Mouse (Mus musculus) ES-E14 (cell line): ENCODE measurements around the gene Epm2a. TPM values are rescaled to one million over a fixed set of nuclear protein-coding genes. Genes with fewer than 3 reads are reported as not detected.

Experiments used
- DNase-seq: peaks from one replicate; pipeline ENCODE4 v3.0.0-alpha.2; 2013; ENCODE audit warnings: low read depth, low spot score
- H3K27ac ChIP-seq: 2 replicates; pipeline ENCODE4 v1.5.1; 2012; ENCODE audit warnings: low read depth, mild to moderate bottlenecking, low read length, moderate library complexity, mixed read lengths; ENCODE audit not compliant: poor library complexity, insufficient read depth, severe bottlenecking
- H3K36me3 ChIP-seq: 2 replicates; pipeline ENCODE4 v1.6.1; 2012; ENCODE audit warnings: mild to moderate bottlenecking, low read length, moderate library complexity, mixed read lengths; ENCODE audit not compliant: control insufficient read depth, poor library complexity, insufficient read depth, severe bottlenecking
- H3K4me1 ChIP-seq, 2 experiments: fragments of 150-350 bp in 1 of 2; sonication (generic) in 1 of 2; 2 replicates each; pipeline ENCODE4 v1.6.1; 2012; ENCODE audit warnings: low read length in 2 of 2, mild to moderate bottlenecking in 1 of 2, mixed read lengths in 1 of 2; ENCODE audit not compliant: control insufficient read depth in 2 of 2, insufficient read depth in 2 of 2, poor library complexity in 1 of 2
- H3K4me3 ChIP-seq, 2 experiments: fragments of 150-350 bp in 1 of 2; sonication (generic) in 1 of 2; 2 replicates each; pipeline ENCODE4 v1.5.1; 2012; ENCODE audit warnings: low read length in 2 of 2, low read depth in 1 of 2, mild to moderate bottlenecking in 1 of 2, mixed read lengths in 1 of 2; ENCODE audit not compliant: insufficient read depth in 1 of 2, poor library complexity in 1 of 2, severe bottlenecking in 1 of 2
- H3K9ac ChIP-seq: 2 replicates; pipeline ENCODE4 v1.6.1; 2012; ENCODE audit warnings: low read depth, mild to moderate bottlenecking, low read length, mixed read lengths; ENCODE audit not compliant: poor library complexity, insufficient read depth, severe bottlenecking
- H3K9me3 ChIP-seq: fragments of 150-350 bp; sonication (generic); 2 replicates; pipeline ENCODE4 v1.6.1; 2012; ENCODE audit warnings: low read depth, mild to moderate bottlenecking, low read length; ENCODE audit not compliant: control insufficient read depth, insufficient read depth
- CHD2 ChIP-seq: IDR thresholded peaks from 2 replicates; pipeline ENCODE4 v1.6.1; 2014; ENCODE audit warnings: mild to moderate bottlenecking, low read depth, low read length, inconsistent platforms
- HCFC1 ChIP-seq: IDR thresholded peaks from 2 replicates; pipeline ENCODE4 v1.6.1; 2012; ENCODE audit warnings: low read length, inconsistent platforms, borderline replicate concordance; ENCODE audit not compliant: insufficient read depth
- MAFK ChIP-seq: IDR thresholded peaks from 2 replicates; pipeline ENCODE4 v1.6.1; 2014; ENCODE audit warnings: mild to moderate bottlenecking, low read depth, low read length, inconsistent platforms; ENCODE audit not compliant: insufficient read depth
- ZC3H11A ChIP-seq: IDR thresholded peaks from 2 replicates; pipeline ENCODE4 v1.6.1; 2012; ENCODE audit warnings: low read depth, mild to moderate bottlenecking, inconsistent platforms, low read length, borderline replicate concordance
- ZNF384 ChIP-seq: IDR thresholded peaks from 2 replicates; pipeline ENCODE4 v1.6.1; 2012; ENCODE audit warnings: low read depth, low read length, inconsistent platforms
- in situ Hi-C, 2 experiments: fragments of 600-800 bp; cut with MboI; formaldehyde crosslinking; loops; one replicate each; pipeline ENCODE4 v1.15.1; 2025; ENCODE audit warnings: low sequenced_read_pairs in 2 of 2, inconsistent platforms in 1 of 2; ENCODE audit not compliant: unreplicated experiment in 2 of 2
- total RNA-seq: library from RNA; depleted of rRNA; stranded (reverse); fragments of 300-350 nt; gene quantifications from 2 replicates; pipeline ENCODE4 v1.2.3, GENCODE M21; 2012

Gene Epm2a
- total RNA-seq, 1 experiment = 1.6 TPM

GRCm38 (mm10) chr10:11439342-11439741 is 96.1 kb downstream of the Epm2a start:
- no peak for DNase-seq
- H3K4me3 ChIP-seq = no peak overlapping the region
- TF ChIP-seq CHD2 (no peak), HCFC1 (no peak), ZC3H11A (no peak), MAFK (no peak), ZNF384 (no peak)
- in situ Hi-C loops = no loop called here
- no peaks in the 10 kb centered on the region for H3K36me3 ChIP-seq
- no peaks in the 10 kb centered on the region for H3K4me1 ChIP-seq
- H3K9me3 ChIP-seq = no peaks in the 10 kb centered on the region
- no peak overlapping the region for H3K27ac ChIP-seq
- no peak overlapping the region for H3K9ac ChIP-seq

- Histone ChIP-seq H3K4me1 (no peaks in the 10 kb centered on the region), H3K4me3 (no peak overlapping the region), H3K36me3 (no peaks in the 10 kb centered on the region), H3K9me3 (no peaks in the 10 kb centered on the region), H3K9ac (no peak overlapping the region), H3K27ac (no peak overlapping the region)
- in situ Hi-C loops = no loop called here
- TF ChIP-seq ZC3H11A (peak; percentile 97; the same call in 1 of the 2 replicates), MAFK (no peak)
- peak; percentile 87 for DNase-seq
Observed at GRCm38 (mm10) chr10:11449556-11450305, 106.5 kb downstream of the Epm2a start.

GRCm38 (mm10) chr10:11452537-11452936 is 109.3 kb downstream of the Epm2a start:
- Histone ChIP-seq H3K4me3 (no peak overlapping the region), H3K36me3 (no peaks in the 10 kb centered on the region), H3K27ac (no peak overlapping the region), H3K9me3 (no peaks in the 10 kb centered on the region), H3K4me1 (no peaks in the 10 kb centered on the region), H3K9ac (no peak overlapping the region)
- no peak for DNase-seq
- no peak for TF ChIP-seq ZC3H11A
- no peak for TF ChIP-seq HCFC1
- no peak for TF ChIP-seq MAFK
- no peak for TF ChIP-seq ZNF384
- TF ChIP-seq CHD2 = no peak
- in situ Hi-C loops = no loop called here

- no peak for TF ChIP-seq ZNF384
- TF ChIP-seq MAFK = no peak
- TF ChIP-seq HCFC1 = no peak
- TF ChIP-seq ZC3H11A = no peak
- no peak for TF ChIP-seq CHD2
- in situ Hi-C loops = no loop called here
- no peaks in the 10 kb centered on the region for H3K36me3 ChIP-seq
- no peaks in the 10 kb centered on the region for H3K9me3 ChIP-seq
- H3K4me3 ChIP-seq = no peak overlapping the region
- no peaks in the 10 kb centered on the region for H3K4me1 ChIP-seq
- no peak overlapping the region for H3K9ac ChIP-seq
- no peak for DNase-seq
- no peak overlapping the region for H3K27ac ChIP-seq
Observed at GRCm38 (mm10) chr10:11457445-11457844, 114.2 kb downstream of the Epm2a start.
